Mouse (Mus musculus) CD8-positive naive resting alpha-beta T cell, adult 2 months (primary cell): ENCODE data around the gene Speg.

Source experiments
- DNase-seq, 2 experiments: peaks; one replicate each; pipeline ENCODE4 v3.0.0; 2022; ENCODE audit warnings: low read depth in 2 of 2, low spot score in 2 of 2

Gene Speg

GRCm38 (mm10) chr1:75363868-75364267, 11.2 kb upstream of the Speg start:
- DNase-seq = no peak

- no peak for DNase-seq
Observed at GRCm38 (mm10) chr1:75365510-75366137, 9.5 kb upstream of the Speg start.

GRCm38 (mm10) chr1:75369360-75369983, 5.6 kb upstream of the Speg start:
- DNase-seq = no peak

GRCm38 (mm10) chr1:75369984-75370660, 5.0 kb upstream of the Speg start:
- DNase-seq = no peak

GRCm38 (mm10) chr1:75371317-75372095, 3.6 kb upstream of the Speg start:
- DNase-seq = no peak

- DNase-seq = no peak
Observed at GRCm38 (mm10) chr1:75372450-75372849, 2.6 kb upstream of the Speg start.

- no peak for DNase-seq
Observed at GRCm38 (mm10) chr1:75373276-75373675, 1.8 kb upstream of the Speg start.

GRCm38 (mm10) chr1:75379196-75379595, 4.1 kb downstream of the Speg start:
- no peak for DNase-seq

DNA sequence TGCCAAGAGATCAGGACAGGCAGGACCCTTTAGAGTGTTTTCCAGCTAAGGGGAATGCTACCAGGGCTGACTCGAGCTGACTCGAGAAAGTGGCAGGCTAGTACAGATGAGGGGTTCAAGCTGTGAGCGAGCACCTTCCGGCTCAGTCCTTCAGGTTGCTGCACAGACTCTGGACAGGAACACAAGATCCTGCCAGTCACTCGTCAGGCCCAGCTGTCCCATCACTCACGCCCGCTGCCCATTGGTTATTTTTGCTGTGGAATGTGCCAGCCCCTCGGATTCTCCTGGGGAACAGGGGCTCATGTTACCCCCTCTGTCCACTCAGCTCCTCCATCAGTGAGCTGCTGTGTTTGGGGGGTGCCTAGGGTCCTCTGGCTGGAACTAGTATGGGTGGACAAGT, 4.8 kb downstream of the Speg start:
- no peak for DNase-seq

- no peak for DNase-seq
Observed at GRCm38 (mm10) chr1:75380951-75381350, 5.9 kb downstream of the Speg start.

GRCm38 (mm10) chr1:75381482-75382355, 6.6 kb downstream of the Speg start:
- no peak for DNase-seq

DNA sequence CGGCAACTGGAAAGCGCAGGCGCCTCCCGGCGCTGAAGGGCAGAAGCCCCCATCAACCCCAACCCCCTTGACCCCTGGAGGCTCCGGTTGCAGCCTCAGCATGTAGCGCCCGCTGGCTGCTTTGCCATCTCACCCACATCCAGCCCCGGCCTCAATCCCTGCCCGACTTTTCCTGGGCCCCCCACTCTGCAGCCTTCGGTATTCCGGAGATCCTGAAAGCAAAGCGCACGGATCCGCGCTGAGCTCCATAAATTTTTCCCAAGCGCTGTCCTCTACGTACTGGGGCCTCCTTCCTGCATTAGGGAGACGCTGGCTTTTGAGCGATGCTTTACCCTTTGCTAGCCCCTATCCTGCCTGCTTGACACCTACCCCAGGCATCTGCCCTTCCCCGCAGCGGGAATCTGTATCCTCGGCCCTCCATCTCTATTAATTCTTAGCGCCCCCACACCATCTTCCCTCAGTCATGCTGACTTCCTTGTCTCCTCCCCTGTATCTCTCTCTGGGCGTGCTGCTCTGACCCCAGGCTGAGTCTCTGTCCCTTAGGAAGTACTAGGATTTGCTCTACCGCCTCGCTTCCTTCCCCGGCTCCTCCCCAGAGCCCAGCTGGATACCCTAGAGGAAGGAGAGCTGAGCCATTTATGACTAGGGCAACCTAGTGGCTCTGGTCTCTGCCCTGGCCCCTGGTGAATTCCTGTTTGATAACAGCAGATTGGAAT, 7.4 kb downstream of the Speg start:
- no peak for DNase-seq

- no peak for DNase-seq
Observed at GRCm38 (mm10) chr1:75384470-75385141, 9.5 kb downstream of the Speg start.

- no peak for DNase-seq
Observed at GRCm38 (mm10) chr1:75385142-75385730, 10.1 kb downstream of the Speg start.

DNA sequence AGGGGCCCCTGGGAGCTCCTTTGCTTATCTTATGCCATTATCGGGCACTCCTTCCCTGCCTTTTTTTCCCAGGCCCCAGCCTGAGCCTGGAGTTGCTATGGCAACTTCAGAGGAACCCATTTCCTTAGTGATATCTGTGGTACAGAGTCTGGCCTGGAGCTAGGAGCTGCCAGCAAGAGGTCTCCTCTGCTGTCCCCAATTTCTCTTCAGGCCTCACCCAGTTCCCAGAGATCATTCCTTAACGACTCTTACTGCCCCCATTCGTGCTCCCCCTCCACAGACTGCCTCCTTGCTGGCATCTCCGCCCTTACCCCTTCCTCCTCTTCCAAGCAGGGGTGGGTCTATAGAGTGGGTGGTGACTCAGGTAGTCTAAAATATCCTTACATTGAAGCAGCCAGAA, 11.1 kb downstream of the Speg start:
- no peak for DNase-seq

DNA sequence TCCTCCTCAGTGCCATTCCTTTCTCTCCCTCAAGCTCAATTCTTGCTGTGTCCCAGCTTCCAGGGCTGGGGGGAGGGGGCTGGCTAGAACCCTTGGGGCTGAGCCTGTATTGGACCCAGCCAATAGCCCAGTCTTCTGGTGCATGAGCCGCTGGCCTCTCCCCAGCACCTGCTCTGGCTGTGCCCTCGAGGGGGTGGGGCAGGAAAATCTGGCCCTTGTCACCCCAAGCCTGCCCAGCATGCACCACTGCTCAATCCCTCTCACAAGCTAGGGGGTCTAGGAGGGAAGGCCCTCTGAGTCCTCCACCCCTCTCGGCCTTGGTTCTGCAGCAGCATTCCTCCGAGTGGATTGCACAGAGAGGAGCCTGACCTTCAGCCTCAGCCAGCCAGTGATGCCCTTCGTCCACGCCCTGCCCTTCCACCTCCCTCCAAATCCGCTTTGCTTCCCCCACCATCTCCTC, 12.4 kb downstream of the Speg start:
- no peak for DNase-seq

- DNase-seq = no peak
Observed at GRCm38 (mm10) chr1:75387929-75388897, 13.1 kb downstream of the Speg start.
